9 mouse cellular contexts compared by ENCODE assay signal in genomic region chr4:62607345-62607744, GRCm38 (mm10). TPM values are rescaled to one million over a fixed set of nuclear protein-coding genes. Genes with fewer than 3 reads are reported as not detected.
DNase-seq lines count a peak whose midpoint lies in the region; ATAC-seq lines count a peak whose summit lies in the region.
"Had no signal": no experiment of that assay in that cellular context is flagged by ENCODE, and none has a peak within 500 bp of the region (broad histone marks: within the 10 kb centered on the region; RNA-seq: fewer than 3 reads in every experiment).

No protein-coding gene starts in this region.

- no peak for DNase-seq in heart, postnatal 10 days
- DNase-seq in retina, postnatal 1 day: peak; percentile 41
- DNase-seq in retina, embryonic 14.5 days (ENCODE audit: low spot score): no peak
- DNase-seq in urinary bladder, postnatal 14 days (ENCODE audit: low spot score): no peak

- intact Hi-C loops in heart, postnatal 10 days (cut with DNase I): loop anchor here (2.0 kb wide), 1 partner anchor 89 kb away; no protein-coding TSS in a partner anchor

- peak; percentile 22; the same call in 1 of the 2 replicates for ATAC-seq in heart, embryonic 12.5 days (ENCODE audit: insufficient number of reproducible peaks, low FRiP score)
- peak; percentile 27; the same call in 1 of the 2 replicates for ATAC-seq in intestine, embryonic 16.5 days
- ATAC-seq in stomach, embryonic 16.5 days (ENCODE audit: insufficient read depth, low FRiP score): 0 out of 2 replicates have a peak, but pooled peaks have one; percentile 45
- no peak for ATAC-seq in erythroblast, adult 5-6 weeks (replicated peaks; ENCODE audit: low FRiP score, poor library complexity, severe bottlenecking)

- peaks cover 51% of the 10 kb centered on the region for H3K4me1 ChIP-seq in heart, embryonic 12.5 days (replicated peaks)
- H3K4me1 ChIP-seq in intestine, embryonic 16.5 days (ENCODE audit: control insufficient read depth, insufficient read depth, low read length): peaks cover 6% of the 10 kb centered on the region
- peaks cover 22% of the 10 kb centered on the region for H3K4me1 ChIP-seq in stomach, embryonic 16.5 days (ENCODE audit: control insufficient read depth, insufficient read depth, low read length)

- H3K9ac ChIP-seq in heart, embryonic 12.5 days: no peak overlapping the region
- no peak overlapping the region for H3K9ac ChIP-seq in intestine, embryonic 16.5 days (ENCODE audit: low read depth, low read length)
- H3K9ac ChIP-seq in stomach, embryonic 16.5 days (ENCODE audit: low read length): peak overlapping the region; percentile 26; the same call in 1 of the 2 replicates

- peaks cover 71% of the 10 kb centered on the region for H3K27me3 ChIP-seq in heart, embryonic 12.5 days (replicated peaks)
- H3K27me3 ChIP-seq in intestine, embryonic 16.5 days (replicated peaks; ENCODE audit: control insufficient read depth, insufficient read depth, low read length): no peaks in the 10 kb centered on the region
- H3K27me3 ChIP-seq in stomach, embryonic 16.5 days (ENCODE audit: control insufficient read depth, insufficient read depth, low read length): no peaks in the 10 kb centered on the region

- H3K27ac ChIP-seq in heart, embryonic 12.5 days (ENCODE audit: poor library complexity, severe bottlenecking): 0 out of 2 replicates have a peak overlapping the region, but pooled peaks have one; percentile 6
- H3K27ac ChIP-seq in intestine, embryonic 16.5 days (ENCODE audit: low read length): peak overlapping the region; percentile 56; the same call in 1 of the 2 replicates
- peak overlapping the region; percentile 41; the same call in 1 of the 2 replicates for H3K27ac ChIP-seq in stomach, embryonic 16.5 days (ENCODE audit: low read length)

- no peak overlapping the region for H3K4me3 ChIP-seq in heart, embryonic 12.5 days
- no peak overlapping the region for H3K4me3 ChIP-seq in intestine, embryonic 16.5 days (ENCODE audit: low read length)
- no peak overlapping the region for H3K4me3 ChIP-seq in stomach, embryonic 16.5 days (replicated peaks; ENCODE audit: low read length)

- no peak overlapping the region for H3K4me2 ChIP-seq in heart, embryonic 12.5 days
- H3K4me2 ChIP-seq in intestine, embryonic 16.5 days (ENCODE audit: low read depth, low read length): no peak overlapping the region
- H3K4me2 ChIP-seq in stomach, embryonic 16.5 days (ENCODE audit: low read depth, low read length): no peak overlapping the region

- no peaks in the 10 kb centered on the region for H3K9me3 ChIP-seq in heart, embryonic 12.5 days (replicated peaks)
- H3K9me3 ChIP-seq in intestine, embryonic 16.5 days (ENCODE audit: control insufficient read depth, low read length): no peaks in the 10 kb centered on the region
- H3K9me3 ChIP-seq in stomach, embryonic 16.5 days (replicated peaks; ENCODE audit: control insufficient read depth, low read length): no peaks in the 10 kb centered on the region

- WGBS in heart, embryonic 12.5 days: 28% methylated on average over 9 of the region's 9 CpGs
- WGBS in intestine, embryonic 16.5 days: 35% methylated on average over 9 of the region's 9 CpGs
- 42% methylated on average over 9 of the region's 9 CpGs for WGBS in stomach, embryonic 16.5 days

- no peaks in the 10 kb centered on the region for H3K36me3 ChIP-seq in heart, embryonic 12.5 days
- H3K36me3 ChIP-seq in intestine, embryonic 16.5 days (ENCODE audit: control insufficient read depth, insufficient read depth, low read length): no peaks in the 10 kb centered on the region
- no peaks in the 10 kb centered on the region for H3K36me3 ChIP-seq in stomach, embryonic 16.5 days (ENCODE audit: control insufficient read depth, insufficient read depth, low read length)
- H3K36me3 ChIP-seq: G1E had no signal

RNA-seq across cellular contexts. Expression of gene Rgs3, which starts 47.7 kb away (rescaled TPM):
- 60.5 and 73.7 TPM in 2 replicates for polyA plus RNA-seq in heart, embryonic 12.5 days (2016; fragmentation: Nextera tagmentation; extraction: Ambion mirVana)
- 10 to 100 TPM; 51.1 to 60.0 TPM for total RNA-seq in heart, postnatal 10 days (2021)
- 46.0 and 47.6 TPM in 2 replicates for polyA plus RNA-seq in intestine, embryonic 16.5 days (2015; fragmentation: Nextera tagmentation; extraction: Ambion mirVana)
- 51.4 and 55.2 TPM in 2 replicates for polyA plus RNA-seq in stomach, embryonic 16.5 days (2015; fragmentation: Nextera tagmentation; extraction: Ambion mirVana)
- total RNA-seq in erythroblast, adult 5-6 weeks (2015; ENCODE audit: low replicate concordance): 13.4 and 18.8 TPM in 2 replicates
- total RNA-seq in erythroblast, adult 5-6 weeks (2017; ENCODE audit: low replicate concordance): 2.5 and 4.5 TPM in 2 replicates
- polyA plus RNA-seq: G1E had no signal

Comparison
In these comparisons a context has a peak if more than half of its experiments do, and no peak if none do; other contexts are left out.
1. H3K27ac ChIP-seq: peak in every context shown above with its lines; median percentile 56 in intestine, embryonic 16.5 days; 41 in stomach, embryonic 16.5 days; 6 in heart, embryonic 12.5 days.